8 mouse cellular contexts compared by ENCODE assay signal in the genomic region with DNA sequence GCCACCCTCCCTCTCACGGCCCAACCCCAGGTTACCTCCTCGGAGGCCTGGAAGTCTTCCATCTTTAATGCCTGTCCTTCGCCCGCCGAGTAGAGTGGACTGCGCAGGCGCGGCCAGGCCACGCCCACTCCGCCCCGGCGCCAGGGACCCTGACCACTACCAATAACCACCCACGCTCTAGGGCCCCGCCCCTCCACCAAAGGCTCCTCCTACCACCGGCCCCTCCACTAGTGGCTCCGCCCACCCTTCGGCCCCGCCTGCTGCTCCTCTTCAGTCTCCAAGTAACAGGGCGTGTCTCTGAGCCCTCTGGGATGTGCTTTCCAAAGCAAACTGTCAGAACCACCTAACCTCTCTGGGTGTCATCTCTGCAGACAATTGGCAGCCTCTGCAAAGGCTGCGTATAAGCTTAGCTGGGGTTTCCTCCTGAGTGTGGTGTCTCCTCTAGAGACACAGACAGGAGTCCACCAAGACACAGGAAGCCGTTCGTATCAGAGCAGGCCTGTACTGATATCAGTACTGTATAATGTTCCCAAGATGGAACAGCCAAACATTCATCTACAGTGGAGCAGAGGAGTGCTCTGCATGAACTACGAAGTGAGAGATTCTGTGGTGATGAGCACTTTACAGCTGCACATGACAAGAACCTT. TPM values are rescaled to one million over a fixed set of nuclear protein-coding genes. Genes with fewer than 3 reads are reported as not detected.
A peak's percentile ranks its signal among the peaks of the same experiment; 100 is the strongest.
DNase-seq lines count a peak whose midpoint lies in the region; ATAC-seq lines count a peak whose summit lies in the region.
"Not testable (repeated sequence)": the region's sequence is repeated elsewhere in the genome, so short reads cannot be mapped to it uniquely, and the experiment has no call there.

TSS of gene Dynlt1a (minus strand) at position 162 of the 647 bp plus-strand sequence.

- DNase-seq in adrenal gland, adult 2 months, result peak; percentile 99
- peak; percentile 89 for DNase-seq in embryo, embryonic 11 days
- DNase-seq in gastrocnemius, postnatal 25 days, result peak; percentile 99
- peak; percentile 97 for DNase-seq in left cerebral cortex, postnatal 14 days (ENCODE audit: low spot score in 2 of 2)
- peak; percentile 96 for DNase-seq in right cerebral cortex, postnatal 14 days
- peak; percentile 96 to 97 for DNase-seq in urinary bladder, postnatal 36 days (ENCODE audit: low spot score in 2 of 2)

- not testable (repeated sequence) for H3K4me1 ChIP-seq in intestine, embryonic 15.5 days (replicated peaks)

- intact Hi-C loops in left cerebral cortex, postnatal 14 days (cut with DNase I), result not testable (repeated sequence)

- not testable (repeated sequence) for H3K9me3 ChIP-seq in intestine, embryonic 15.5 days

- peak within 1 kb of the TSS; percentile 66 for H3K4me2 ChIP-seq in intestine, embryonic 15.5 days (replicated peaks)

- not testable (repeated sequence) for H3K27ac ChIP-seq in intestine, embryonic 15.5 days

- ATAC-seq in intestine, embryonic 15.5 days, result peak; percentile 97
- ATAC-seq in megakaryocyte-erythroid progenitor cell, adult 5-6 weeks (replicated peaks; ENCODE audit: low FRiP score, low TSS enrichment, poor library complexity, severe bottlenecking), result peak; percentile 97

- not testable (repeated sequence) for H3K27me3 ChIP-seq in intestine, embryonic 15.5 days (replicated peaks)

- peak within 1 kb of the TSS; percentile 28 for H3K9ac ChIP-seq in intestine, embryonic 15.5 days

- peak within 1 kb of the TSS; percentile 41 for H3K4me3 ChIP-seq in intestine, embryonic 15.5 days (replicated peaks)

- H3K36me3 ChIP-seq in intestine, embryonic 15.5 days, result not testable (repeated sequence)

- 8% methylated on average over 23 of the region's 23 CpGs for WGBS in intestine, embryonic 15.5 days

RNA-seq across cellular contexts. Expression of gene Dynlt1a, which starts in this region (rescaled TPM):
- total RNA-seq in adrenal gland, adult 2 months (2021), result 1 to 10 TPM; 2.2 to 3.4 TPM
- polyA plus RNA-seq in adrenal gland, adult 2 months (2012; rRNA removed), result 2.2 and 2.4 TPM in 2 replicates
- 1 to 10 TPM; 2.3 to 2.4 TPM for total RNA-seq in gastrocnemius, postnatal 25 days (2021)
- 15.6 and 16.5 TPM in 2 replicates for polyA plus RNA-seq in intestine, embryonic 15.5 days (2015; fragmentation: Nextera tagmentation; extraction: Ambion mirVana)
- total RNA-seq in left cerebral cortex, postnatal 14 days (2021), result 10 to 100 TPM; 14.9 to 16.2 TPM
- 9.8 and 10.0 TPM in 2 replicates for total RNA-seq in megakaryocyte-erythroid progenitor cell, adult 5-6 weeks (2014; fragmentation: Nextera tagmentation)
- total RNA-seq in megakaryocyte-erythroid progenitor cell, adult 5-6 weeks (2017), result 8.9 and 17.5 TPM in 2 replicates
